Mouse (Mus musculus) G1E (cell line): ENCODE results near the gene Usp34.

Experiments used
- CTCF ChIP-seq: IDR thresholded peaks from 2 replicates; pipeline ENCODE4 v1.5.1; 2012; ENCODE audit warnings: low read depth, low read length, inconsistent platforms, mixed read lengths
- TAL1 ChIP-seq: conservative IDR thresholded peaks from 2 replicates; pipeline ENCODE4 v1.6.1; 2012; ENCODE audit warnings: low read depth, low read length, inconsistent platforms, mixed read lengths

GRCm38 (mm10) chr11:23259481-23259880 is 47.2 kb upstream of the Usp34 start:
- TF ChIP-seq TAL1, result no peak
- TF ChIP-seq CTCF, result no peak
